Mouse (Mus musculus) embryonic fibroblast, embryonic 13.5 days (primary cell): Measurements from ENCODE around the gene Zscan10.

ENCODE experiments used
- CTCF ChIP-seq: IDR thresholded peaks from 2 replicates; pipeline ENCODE4 v1.5.1; 2011; ENCODE audit warnings: mild to moderate bottlenecking, control low read depth, low read length, moderate library complexity, borderline replicate concordance; ENCODE audit not compliant: insufficient read depth
- POLR2A ChIP-seq: IDR thresholded peaks from 2 replicates; pipeline ENCODE4 v1.6.1; 2011; ENCODE audit warnings: low read depth, mild to moderate bottlenecking, control low read depth, low read length, moderate library complexity

- no peak for TF ChIP-seq CTCF
- no peak for TF ChIP-seq POLR2A
Measured at GRCm38 (mm10) chr17:23600641-23601622, at the start of gene Zscan10.
